Mouse (Mus musculus) kidney, postnatal 36 days (tissue): ENCODE measurements around the gene Lmbr1l.

Source experiments
- DNase-seq, 2 experiments: peaks; one replicate each; pipeline ENCODE4 v3.0.0; 2021 to 2022; ENCODE audit warnings: mixed read lengths in 2 of 2

Lmbr1l gene

GRCm38 (mm10) chr15:98868346-98869063 lies 49.5 kb downstream of the Lmbr1l start:
- DNase-seq = no peak

GRCm38 (mm10) chr15:98867321-98867720 lies 50.7 kb downstream of the Lmbr1l start:
- DNase-seq = peak; percentile 72 to 75

DNA sequence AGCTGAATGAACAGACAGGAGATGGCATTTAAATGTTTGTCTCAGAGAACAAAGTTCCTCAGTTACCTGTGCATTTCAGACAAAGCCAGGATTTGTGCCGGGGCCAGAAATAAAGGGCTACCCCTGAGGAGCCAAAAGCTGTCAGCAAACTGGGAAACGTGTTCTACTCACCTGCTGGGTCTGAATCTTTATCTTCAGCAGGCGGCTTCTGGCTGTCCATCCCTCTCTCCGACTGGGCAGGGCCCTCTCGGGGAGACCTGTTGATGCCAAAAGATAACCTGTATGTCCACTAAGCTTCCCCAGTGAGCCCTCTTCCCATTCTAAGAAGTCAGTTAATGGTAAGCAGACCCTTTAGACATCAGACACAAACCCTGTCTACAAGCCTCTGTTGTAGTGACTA lies 51.5 kb downstream of the Lmbr1l start:
- no peak for DNase-seq

DNA sequence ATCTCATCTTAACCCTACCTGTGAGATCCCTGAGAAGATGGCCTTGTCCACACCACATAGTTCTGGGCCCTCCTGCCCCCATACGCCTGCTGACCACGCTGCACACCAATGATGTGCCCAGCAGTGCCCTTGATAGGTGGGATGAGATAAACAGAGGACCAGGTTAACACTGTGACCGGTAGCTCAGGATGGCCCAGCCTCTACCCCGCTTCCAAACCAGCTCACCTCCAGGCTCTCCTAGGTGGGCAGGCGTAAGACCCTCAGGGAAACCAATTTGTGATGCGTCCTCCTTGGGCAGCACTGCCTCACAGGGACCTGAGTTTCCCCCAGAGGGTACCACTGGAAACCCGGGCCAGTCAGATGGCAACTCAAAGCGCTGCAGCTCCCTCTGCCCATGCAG lies 52.3 kb downstream of the Lmbr1l start:
- DNase-seq = no peak

DNA sequence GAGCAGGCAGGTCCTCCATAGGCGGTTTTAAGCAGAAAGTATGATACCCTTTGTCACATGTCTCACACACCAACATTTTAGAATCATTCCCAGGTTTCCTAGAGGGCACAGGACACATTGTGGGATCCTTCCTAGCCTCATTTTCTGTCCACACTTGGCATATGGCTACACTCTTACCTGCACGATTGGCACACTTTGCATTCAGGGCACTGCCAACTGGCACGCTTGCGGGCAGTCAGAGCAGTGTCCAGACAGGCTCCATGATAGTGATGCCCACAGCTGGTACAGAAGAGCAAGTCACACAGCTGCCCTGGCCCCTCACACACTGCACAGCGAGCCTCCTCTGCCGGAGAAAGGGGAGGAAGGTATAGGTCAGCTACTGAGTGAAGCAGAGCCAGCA lies 53.1 kb downstream of the Lmbr1l start:
- no peak for DNase-seq

DNA sequence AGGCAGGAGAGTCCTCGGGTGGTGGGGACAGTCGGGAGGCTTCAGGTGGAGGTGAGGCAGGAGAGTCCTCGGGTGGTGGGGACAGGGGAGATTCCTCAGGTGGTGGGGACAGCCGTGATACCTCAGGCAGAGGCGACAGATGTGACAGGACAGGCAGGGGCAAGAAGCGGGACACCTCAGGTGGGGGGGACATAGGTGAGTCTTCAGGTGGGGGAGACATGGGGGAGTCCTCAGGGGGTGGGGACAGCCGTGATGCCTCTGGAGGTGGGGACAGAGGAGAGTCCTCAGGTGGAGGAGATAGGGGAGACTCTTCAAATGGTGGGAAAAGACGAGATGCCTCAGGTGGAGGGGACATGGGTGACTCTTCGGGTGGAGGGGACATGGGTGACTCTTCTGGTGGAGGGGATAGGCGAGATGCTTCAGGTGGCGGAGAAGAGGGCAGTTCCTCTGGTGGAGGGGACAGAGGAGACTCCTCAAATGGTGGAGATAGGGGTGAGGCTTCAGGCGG lies 54.5 kb downstream of the Lmbr1l start:
- DNase-seq = no peak

GRCm38 (mm10) chr15:98861701-98862410 lies 56.2 kb downstream of the Lmbr1l start:
- DNase-seq = no peak

DNA sequence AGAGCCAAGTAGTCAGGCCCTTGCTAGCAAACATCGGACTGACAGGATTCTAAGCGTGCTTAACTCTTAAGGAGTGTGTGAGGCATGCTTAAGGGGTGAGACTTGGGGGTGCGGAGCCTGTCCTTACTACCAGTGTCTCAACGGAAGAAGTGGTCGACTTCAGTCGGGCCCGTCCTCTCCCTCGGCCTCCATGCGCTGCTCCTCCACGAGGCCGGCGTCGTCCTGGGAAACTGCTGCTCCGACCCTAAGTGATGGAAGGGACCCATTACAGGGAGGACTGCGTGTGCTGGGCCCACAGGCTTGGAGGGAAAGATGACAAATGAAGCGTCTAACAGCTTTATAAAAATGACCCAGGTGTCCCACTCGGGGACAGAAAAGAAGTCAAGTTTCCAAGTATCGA lies 57.1 kb downstream of the Lmbr1l start:
- no peak for DNase-seq

DNA sequence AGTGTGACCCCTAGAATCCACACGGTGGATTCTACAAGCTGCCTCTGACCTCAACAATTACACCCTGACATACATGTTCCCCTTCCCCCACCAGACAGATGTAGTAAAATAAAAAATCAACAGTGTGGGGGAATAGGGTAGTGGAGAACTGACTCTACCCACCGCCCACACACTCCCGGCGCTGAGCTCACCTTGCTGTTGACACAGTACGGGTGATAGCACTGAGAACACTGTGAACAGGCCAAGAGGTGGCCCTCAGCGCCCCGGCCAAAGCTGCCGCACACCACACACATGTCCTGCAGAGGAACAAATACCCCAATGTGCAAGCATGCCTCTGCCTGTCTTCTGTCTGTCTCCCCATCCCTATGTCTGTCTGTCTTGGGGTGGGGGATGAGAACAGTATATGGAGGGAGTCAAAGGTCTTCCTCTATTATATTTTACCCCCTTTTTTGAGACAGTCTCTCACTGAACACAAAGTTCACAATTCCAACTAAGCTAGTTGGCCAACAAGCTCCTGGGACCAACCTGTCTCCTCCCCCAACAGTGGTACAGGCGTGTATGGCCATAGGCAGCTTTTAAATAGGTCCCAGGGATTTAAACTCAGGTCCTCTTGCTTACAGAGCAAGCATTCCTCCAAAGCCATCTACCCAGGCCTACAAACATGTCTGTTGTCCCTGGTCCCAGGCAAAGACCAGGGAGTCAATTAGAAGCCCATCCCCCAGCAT lies 58.5 kb downstream of the Lmbr1l start:
- DNase-seq = no peak

DNA sequence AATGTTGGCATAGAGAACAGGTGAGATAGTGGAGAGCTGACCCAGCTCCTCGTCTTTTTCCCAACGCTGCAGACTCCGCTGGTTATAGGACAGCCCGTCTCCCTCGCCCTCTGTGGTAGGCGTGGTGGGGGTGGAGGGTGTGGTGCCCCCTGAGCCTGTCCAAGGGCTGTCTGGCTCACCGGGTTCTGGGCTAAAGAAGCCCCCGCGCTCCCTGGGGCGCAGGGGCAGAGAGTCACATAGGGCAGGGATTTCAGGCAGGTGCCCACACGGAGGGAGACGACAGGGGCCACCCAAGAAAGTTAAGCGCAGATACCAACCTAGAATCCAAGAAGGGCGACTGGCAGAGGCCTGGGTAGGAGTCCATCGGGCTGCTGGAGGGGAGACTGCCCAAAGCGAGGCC lies 63.8 kb downstream of the Lmbr1l start:
- no peak for DNase-seq
